Mouse (Mus musculus) splenic B cell, adult 2 months (primary cell): Measurements from ENCODE around the gene Med27.

Experiments
- DNase-seq: peaks from one replicate; pipeline ENCODE4 v3.0.0-alpha.2; 2011; ENCODE audit warnings: low read depth, low spot score
- H3K27me3 ChIP-seq: 2 replicates; pipeline ENCODE4 v1.6.1; 2012; ENCODE audit warnings: mild to moderate bottlenecking, low read length, moderate library complexity, mixed read lengths; ENCODE audit not compliant: control insufficient read depth, poor library complexity, insufficient read depth, severe bottlenecking
- H3K36me3 ChIP-seq: 2 replicates; pipeline ENCODE4 v1.6.1; 2012; ENCODE audit warnings: mild to moderate bottlenecking, low read length, moderate library complexity, mixed read lengths; ENCODE audit not compliant: control insufficient read depth, poor library complexity, insufficient read depth, severe bottlenecking

Med27 gene

DNA sequence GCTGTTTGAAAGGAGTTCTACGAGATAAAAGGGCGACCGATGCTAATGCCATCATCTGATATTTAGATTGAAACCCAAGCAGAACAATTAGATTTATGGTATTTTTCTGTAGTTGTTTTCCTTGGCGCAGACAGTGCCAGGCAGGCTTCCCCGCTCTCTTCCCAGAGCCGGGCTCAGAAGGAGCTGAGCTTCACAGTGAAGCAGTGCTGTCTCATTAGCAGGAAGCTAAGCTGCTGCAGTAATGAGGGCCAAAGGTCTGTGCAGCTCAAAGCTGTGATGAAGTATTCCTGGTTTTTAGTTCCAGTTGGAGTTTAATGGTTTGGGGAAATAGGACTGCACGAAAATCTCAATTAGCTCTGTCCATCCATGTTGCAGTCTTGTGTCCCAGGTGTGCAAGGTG is 61.1 kb downstream of the Med27 start:
- DNase-seq: no peak
- Histone ChIP-seq H3K36me3 (no peaks in the 10 kb centered on the region), H3K27me3 (no peaks in the 10 kb centered on the region)

DNA sequence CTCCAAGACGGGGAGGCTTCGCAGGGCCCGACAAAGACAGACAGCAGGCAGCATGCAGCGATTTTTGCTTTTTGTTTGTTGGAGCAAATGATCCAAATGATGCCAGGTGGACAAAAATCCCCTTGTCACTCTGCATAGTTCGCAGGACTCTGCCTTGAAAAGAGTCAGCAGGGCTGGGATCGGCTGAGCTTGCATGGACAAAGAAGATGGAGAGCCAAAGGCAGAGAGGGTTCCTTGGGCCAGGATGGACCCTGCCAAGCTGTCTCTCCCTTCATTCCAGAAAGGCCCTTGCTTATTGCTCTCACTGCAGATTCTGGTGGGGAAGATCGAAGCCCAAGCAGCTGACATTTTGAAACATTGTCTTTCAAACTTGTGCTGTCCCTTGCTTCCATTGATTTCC is 64.3 kb downstream of the Med27 start:
- no peaks in the 10 kb centered on the region for H3K36me3 ChIP-seq
- no peak for DNase-seq
- H3K27me3 ChIP-seq: no peaks in the 10 kb centered on the region

DNA sequence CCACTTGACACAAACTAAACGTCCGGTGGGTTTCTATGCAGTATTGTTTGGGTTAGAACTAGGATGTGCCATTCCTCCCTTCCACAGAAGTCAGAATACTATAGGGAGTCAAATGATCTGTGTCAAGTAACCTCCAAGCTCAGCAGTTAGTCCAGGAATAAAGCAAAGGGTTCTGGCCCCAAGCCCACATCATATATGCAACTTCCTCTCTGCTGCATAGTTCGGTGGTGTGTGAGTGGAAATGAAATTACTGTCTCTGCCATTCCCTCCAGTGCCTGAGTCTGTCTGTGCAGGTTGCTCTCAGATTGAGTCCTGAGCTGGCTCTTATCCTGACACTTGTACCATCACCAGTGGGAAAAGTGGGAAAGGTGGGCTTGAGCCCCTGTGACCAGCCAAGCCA is 65.8 kb downstream of the Med27 start:
- DNase-seq: no peak
- Histone ChIP-seq H3K36me3 (no peaks in the 10 kb centered on the region), H3K27me3 (no peaks in the 10 kb centered on the region)

DNA sequence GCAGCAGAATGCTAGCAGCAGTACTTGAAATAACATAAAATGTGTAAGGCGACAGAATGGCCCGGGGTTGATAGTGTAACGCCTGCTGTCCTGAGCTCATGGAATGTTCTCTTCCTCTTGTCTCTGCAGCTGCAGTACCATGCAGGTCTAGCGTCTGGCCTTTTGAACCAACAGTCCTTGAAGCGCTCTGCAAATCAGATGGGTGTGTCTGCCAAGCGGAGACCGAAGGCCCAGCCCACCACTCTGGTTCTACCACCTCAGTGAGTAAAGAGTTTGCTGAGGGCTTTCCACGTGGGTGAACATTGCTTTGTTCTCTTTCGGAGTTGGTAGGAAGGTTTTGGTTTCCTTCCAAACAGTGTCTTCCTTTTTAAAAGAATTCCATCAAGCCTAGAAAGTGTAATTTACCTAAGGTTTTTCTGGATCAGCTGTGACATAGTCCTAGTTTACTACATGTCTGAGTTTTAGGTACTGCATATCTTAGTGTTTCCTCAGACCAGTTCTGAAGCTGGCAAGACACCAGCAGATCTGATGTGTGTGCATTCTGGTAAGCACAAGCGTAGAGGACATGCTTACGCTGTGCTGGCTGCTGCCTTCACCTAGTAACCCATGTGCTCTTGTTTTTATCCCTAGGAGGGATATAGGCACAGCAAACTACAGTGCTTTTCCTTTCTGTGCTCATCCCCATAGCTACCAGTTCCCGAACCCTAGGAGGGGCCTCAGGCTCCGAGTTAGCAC is 66.8 kb downstream of the Med27 start:
- Histone ChIP-seq H3K27me3 (no peaks in the 10 kb centered on the region), H3K36me3 (no peaks in the 10 kb centered on the region)
- DNase-seq: no peak

DNA sequence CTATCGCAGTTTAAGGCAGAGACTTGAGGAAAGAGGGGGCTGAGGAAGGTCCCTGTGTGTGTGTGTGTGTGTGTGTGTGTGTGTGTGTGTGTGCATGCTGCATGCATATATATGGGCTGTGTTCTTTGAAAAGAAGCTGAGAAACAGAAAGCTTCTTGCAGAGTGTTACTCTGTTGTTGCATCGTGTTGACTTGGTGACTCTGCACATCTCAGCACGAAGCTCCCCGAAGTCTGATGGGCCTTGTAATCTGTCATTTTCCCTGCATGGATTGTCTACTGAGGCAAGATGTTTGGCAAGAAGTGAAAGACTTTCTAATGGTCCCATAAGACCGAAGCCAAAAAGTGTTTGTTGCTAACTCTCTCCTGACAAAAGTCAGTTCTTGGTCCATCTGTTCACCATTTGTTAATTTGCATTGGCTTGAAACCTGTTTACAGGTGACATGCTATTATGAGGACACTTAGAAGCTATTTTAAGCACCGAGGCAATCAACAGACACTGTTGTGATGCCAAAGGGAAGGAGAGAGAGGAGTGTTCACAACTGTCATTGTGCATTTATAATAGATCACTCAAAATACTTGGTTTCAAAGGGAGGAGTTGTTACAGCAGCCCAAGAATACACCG is 68.3 kb downstream of the Med27 start:
- no peak for DNase-seq
- Histone ChIP-seq H3K36me3 (no peaks in the 10 kb centered on the region), H3K27me3 (no peaks in the 10 kb centered on the region)

DNA sequence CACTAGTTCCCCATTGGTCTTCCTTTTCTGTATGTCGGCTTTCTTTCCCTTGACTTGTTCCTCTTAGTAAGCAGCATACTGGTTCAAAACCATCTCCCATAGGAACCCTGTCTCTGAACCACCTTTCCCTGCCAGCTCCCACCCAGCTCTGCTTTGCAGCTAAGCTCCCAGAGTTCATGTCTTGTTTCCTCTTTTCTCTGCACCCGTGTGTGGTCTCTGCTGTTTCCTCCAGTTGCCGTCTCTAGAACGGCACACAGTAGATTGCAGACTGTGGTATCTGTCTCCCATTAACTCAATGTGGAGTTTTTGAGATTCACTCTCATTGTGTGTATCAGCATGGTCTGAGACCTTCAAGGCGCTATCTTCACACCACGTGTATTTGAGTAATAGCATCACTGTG is 71.9 kb downstream of the Med27 start:
- H3K27me3 ChIP-seq: no peaks in the 10 kb centered on the region
- no peak for DNase-seq
- no peaks in the 10 kb centered on the region for H3K36me3 ChIP-seq

DNA sequence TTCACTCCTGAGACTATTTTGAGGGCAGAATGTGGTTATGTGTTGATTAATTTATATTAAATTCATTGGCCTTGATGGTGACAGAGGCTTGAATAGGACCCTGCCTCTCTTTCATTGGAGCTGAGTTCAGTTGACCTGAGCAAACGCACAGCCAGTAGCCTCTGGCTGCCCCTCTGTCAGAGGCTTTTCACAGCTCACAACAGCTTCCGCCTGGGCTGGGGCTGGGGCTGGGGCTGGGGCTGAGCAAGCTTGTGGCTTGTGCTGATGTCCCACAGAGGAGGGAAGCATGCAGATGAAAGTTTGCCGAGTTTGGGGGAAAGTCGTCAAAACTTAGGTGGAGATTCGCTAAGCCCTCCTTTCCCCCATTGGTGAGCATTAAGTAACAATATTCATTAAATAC is 72.8 kb downstream of the Med27 start:
- DNase-seq: no peak
- Histone ChIP-seq H3K36me3 (no peaks in the 10 kb centered on the region), H3K27me3 (no peaks in the 10 kb centered on the region)

DNA sequence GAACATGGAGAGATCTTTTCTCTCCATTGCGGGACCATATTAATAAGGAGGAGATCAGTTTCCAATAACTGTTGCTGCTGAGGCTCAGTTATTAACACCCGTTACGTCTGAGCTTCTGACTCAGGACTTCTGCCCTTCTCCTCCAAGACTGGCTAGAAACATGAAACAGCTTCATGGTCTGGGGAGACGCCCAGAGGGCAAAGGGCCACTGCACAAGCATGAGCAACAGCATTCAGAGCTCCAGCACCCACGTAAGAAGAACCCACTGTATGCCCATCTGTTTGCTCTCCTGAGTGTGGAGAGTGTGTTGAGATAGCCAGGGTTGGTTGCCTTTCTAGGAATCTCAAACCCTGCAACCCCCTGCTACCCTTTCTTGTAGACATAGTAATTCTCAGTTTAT is 73.3 kb downstream of the Med27 start:
- DNase-seq: no peak
- Histone ChIP-seq H3K36me3 (no peaks in the 10 kb centered on the region), H3K27me3 (no peaks in the 10 kb centered on the region)

DNA sequence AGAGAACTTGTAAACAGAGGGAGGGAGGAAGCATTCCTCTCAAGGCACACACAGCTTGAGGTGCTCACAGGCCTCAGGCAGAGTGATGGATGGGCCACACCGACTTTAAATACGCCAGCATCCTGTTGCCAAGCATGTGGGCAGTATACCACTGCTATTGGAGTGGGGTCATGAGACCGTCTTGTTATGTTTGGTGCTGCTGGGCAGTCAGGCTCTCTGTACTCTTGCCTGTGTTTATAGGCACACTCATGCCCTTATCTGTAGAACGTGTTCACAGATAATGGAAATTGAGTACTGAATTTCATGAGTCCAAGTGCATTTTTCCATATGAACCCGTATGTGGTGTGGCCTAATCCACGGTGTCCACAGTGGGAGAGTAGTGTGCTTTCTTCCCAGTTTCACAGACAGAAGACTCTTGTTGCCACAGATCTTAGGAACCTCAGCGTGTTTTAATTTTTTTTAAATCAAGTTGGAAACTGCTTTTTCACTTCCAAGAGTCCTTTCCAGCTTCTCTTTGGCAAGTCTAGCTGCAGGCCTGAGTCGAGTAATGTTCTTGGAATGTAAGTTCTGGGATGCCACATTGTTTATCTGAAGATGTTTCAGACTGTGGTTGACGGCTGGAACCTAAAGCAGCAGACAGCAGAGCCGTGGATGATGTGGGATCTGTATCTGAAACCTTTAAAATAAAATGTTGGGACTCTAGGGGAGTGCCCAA is 75.7 kb downstream of the Med27 start:
- no peak for DNase-seq
- H3K36me3 ChIP-seq: no peaks in the 10 kb centered on the region
- no peaks in the 10 kb centered on the region for H3K27me3 ChIP-seq

DNA sequence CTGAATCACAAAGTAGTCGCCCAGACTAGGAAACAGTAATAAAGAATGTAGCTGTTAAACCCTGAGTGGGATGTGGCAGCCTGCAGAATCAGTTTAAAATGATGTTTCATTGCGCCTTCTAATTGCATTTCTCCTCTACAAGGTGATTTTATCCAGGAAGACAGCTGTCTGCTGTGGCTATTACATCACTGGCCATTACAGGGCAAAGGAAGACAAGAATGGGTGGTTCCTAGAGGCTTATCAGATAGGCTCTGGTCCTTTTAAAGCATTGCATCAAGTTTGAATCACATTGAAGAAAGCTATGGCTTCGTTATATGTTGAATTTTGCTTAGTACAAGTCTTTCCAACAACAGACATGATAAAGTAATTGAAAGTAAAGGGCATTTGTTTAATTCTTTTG is 76.4 kb downstream of the Med27 start:
- no peaks in the 10 kb centered on the region for H3K27me3 ChIP-seq
- DNase-seq: no peak
- H3K36me3 ChIP-seq: no peaks in the 10 kb centered on the region

DNA sequence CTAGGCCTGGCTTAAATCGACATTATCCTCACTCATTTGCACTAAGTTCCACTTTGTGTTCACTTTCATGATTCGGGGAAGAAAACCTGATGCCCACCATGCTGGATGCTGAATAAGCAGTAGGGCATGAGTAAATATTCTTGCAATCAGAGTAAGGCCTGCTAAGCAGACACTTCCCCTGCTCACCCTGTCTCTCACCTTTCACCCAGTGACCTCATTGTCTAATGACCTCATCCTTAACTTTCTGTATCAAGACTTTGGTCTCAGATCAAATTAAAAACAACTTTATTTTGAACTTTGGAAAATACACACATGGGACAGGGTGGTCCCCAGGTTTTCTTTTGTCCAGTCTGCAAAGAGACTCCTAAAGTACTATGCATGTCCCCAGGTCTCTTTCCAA is 78.8 kb downstream of the Med27 start:
- DNase-seq: no peak
- Histone ChIP-seq H3K36me3 (no peaks in the 10 kb centered on the region), H3K27me3 (no peaks in the 10 kb centered on the region)

DNA sequence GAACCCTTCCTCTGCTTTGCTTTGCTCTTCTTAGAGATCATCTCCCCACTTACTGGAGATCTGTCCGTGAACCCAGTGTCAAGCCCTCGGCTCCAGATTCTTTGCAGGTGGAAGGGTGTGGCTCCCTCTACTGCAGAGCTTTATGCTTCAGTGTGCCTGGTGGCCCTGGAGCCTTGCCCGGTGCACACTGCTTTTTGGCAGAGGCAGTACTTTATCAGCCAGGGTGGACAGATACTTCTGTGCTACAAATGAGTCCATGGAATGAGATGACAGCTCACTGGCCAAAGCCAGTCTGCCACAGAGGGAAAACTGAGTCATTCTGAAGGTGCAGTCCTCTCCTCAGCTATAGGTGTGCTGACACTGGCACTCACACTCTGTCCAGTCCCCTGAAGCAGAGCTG is 80.1 kb downstream of the Med27 start:
- H3K27me3 ChIP-seq: no peaks in the 10 kb centered on the region
- no peak for DNase-seq
- H3K36me3 ChIP-seq: no peaks in the 10 kb centered on the region

DNA sequence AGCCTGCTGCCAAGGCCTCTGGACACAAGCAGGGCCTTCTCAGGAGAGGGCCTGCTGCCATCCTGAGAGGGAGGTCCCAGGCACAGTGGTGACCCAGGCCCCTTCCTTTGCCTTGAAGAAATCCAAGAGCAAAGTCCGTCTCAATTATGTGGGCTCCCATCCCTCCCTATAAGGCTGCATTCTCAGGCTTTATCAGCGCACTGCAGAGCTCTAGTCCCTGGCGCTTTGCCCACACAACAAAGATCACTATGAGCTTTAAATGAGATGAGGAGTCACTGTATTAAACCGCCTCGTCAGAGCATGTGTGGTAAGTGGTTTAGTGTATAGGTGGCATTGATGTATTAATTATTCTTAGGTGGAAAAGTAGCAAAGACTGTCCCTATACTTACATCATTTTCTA is 85.9 kb downstream of the Med27 start:
- Histone ChIP-seq H3K36me3 (no peaks in the 10 kb centered on the region), H3K27me3 (no peaks in the 10 kb centered on the region)
- DNase-seq: no peak

DNA sequence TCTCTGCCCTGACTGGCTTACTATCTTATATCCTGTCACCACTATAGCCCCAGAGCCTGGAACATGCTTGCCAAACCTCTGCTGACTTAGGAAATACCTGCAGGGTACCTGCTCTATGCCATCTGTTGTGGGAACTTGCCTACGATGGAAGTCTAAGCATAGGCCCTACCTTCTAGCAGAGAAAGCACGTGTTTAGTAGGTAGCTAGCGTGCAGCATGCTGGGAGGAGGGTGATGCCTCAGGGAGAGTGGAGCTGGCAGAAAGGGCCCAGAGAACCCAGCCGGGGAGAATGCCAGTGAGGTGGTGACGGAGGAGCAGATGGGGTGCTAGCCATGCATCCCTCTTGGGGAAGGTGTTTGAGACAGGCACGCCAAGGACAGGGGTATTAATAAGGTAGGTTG is 89.8 kb downstream of the Med27 start:
- H3K27me3 ChIP-seq: no peaks in the 10 kb centered on the region
- no peak for DNase-seq
- H3K36me3 ChIP-seq: no peaks in the 10 kb centered on the region

DNA sequence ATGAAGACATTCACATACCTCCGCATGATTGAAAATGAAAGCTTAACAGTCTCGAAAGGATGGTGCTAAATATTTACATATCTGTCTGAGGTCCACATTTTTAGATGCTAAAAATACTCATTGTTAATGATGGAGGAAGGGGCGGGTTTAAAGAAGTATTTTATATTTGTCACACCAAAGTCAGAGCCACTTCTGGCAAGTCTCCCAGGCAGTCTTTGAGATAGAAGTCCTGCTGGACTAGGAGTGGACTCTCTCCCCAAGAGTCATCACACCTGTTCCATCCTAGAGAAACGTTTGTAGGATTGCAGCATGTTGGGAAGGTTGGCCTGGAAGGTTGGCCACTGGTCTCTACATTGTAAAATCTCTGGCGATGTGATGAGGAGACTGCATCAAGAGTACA is 90.5 kb downstream of the Med27 start:
- Histone ChIP-seq H3K27me3 (no peaks in the 10 kb centered on the region), H3K36me3 (no peaks in the 10 kb centered on the region)
- DNase-seq: no peak
